Mouse (Mus musculus) forebrain, embryonic 14.5 days (tissue): ENCODE measurements around the gene Bicra. TPM values are rescaled to one million over a fixed set of nuclear protein-coding genes. Genes with fewer than 3 reads are reported as not detected.
A peak's percentile ranks its signal among the peaks of the same experiment; 100 is the strongest.

Source experiments
- ATAC-seq: fragments of 200-750 bp; cut with Nextera tagmentation; 2 replicates; pipeline ENCODE4 v1.8.0; 2017; ENCODE audit warnings: mild to moderate bottlenecking, moderate library complexity
- DNase-seq: peaks from one replicate; pipeline ENCODE4 v3.0.0-alpha.2; 2015; ENCODE audit warnings: low spot score
- H3K27ac ChIP-seq: fragments of 300-500 bp; sonication (generic); 2 replicates; pipeline ENCODE4 v1.5.1; 2014; ENCODE audit warnings: low read depth, mild to moderate bottlenecking, control low read depth, low read length, moderate library complexity
- H3K27me3 ChIP-seq: fragments of 300-500 bp; sonication (generic); replicated peaks from 2 replicates; pipeline ENCODE4 v1.6.1; 2014; ENCODE audit warnings: low read length, control low read depth, mixed read lengths; ENCODE audit not compliant: control insufficient read depth, insufficient read depth
- H3K36me3 ChIP-seq: fragments of 300-500 bp; sonication (generic); 2 replicates; pipeline ENCODE4 v1.6.1; 2014; ENCODE audit warnings: low read length, control low read depth; ENCODE audit not compliant: control insufficient read depth, insufficient read depth
- H3K4me1 ChIP-seq: fragments of 300-500 bp; sonication (generic); 2 replicates; pipeline ENCODE4 v1.6.1; 2014; ENCODE audit warnings: antibody characterized with exemption, low read length, control low read depth; ENCODE audit not compliant: control insufficient read depth, insufficient read depth
- H3K4me2 ChIP-seq: fragments of 300-500 bp; sonication (generic); 2 replicates; pipeline ENCODE4 v1.6.1; 2014; ENCODE audit warnings: mild to moderate bottlenecking, control low read depth, low read length
- H3K4me3 ChIP-seq: fragments of 300-500 bp; sonication (generic); 2 replicates; pipeline ENCODE4 v1.5.1; 2014; ENCODE audit warnings: low read depth, low read length, control low read depth
- H3K9ac ChIP-seq: fragments of 300-500 bp; sonication (generic); 2 replicates; pipeline ENCODE4 v1.6.1; 2014; ENCODE audit warnings: mild to moderate bottlenecking, low read length, control low read depth, moderate library complexity
- H3K9me3 ChIP-seq: fragments of 300-500 bp; sonication (generic); replicated peaks from 2 replicates; pipeline ENCODE4 v1.6.1; 2016; ENCODE audit warnings: low read length, control low read depth, mixed read lengths; ENCODE audit not compliant: control insufficient read depth
- WGBS: fragments of 180-500 bp; shearing (Covaris S2); extraction: QIAGEN DNeasy Blood & Tissue Kit; methylation state at CpG from one replicate; pipeline ENCODE4 v1.1.7; 2014; 5-methylcytosine and 5-hydroxymethylcytosine counted together
- polyA plus RNA-seq: library from polyadenylated mRNA; unstranded; fragments of >200 nt; fragmentation: Nextera tagmentation; extraction: Ambion mirVana; gene quantifications from 2 replicates; pipeline ENCODE4 v1.2.1, GENCODE M21; 2014

The Bicra gene
- polyA plus RNA-seq, 1 experiment from 2014 or later = 4.3 TPM

DNA sequence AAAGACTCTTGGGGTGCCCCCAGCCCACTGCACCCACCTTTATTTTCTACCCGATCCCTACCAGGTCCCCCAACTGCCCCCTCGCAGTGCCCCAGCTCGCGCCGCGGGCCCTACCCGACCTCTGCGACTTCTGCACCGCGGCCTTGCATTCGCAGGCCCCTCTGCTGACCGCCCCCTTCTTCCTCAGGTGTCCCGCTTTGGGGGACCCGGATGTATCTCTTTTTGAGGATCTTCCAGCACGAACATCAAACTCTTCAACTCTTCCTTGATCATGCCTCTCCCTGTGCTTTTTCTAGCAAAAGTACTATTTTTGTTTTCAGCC, 14.3 kb upstream of the Bicra start:
- no peak overlapping the region for H3K4me2 ChIP-seq
- no peak overlapping the region for H3K9ac ChIP-seq
- no peak for ATAC-seq
- no peaks in the 10 kb centered on the region; the same call in 1 of the 2 replicates for H3K9me3 ChIP-seq
- no peak overlapping the region for H3K4me3 ChIP-seq
- 76% methylated on average over 15 of the region's 15 CpGs for WGBS
- peaks cover 7% of the 10 kb centered on the region for H3K27me3 ChIP-seq
- DNase-seq = no peak
- no peaks in the 10 kb centered on the region for H3K36me3 ChIP-seq
- H3K27ac ChIP-seq = no peak overlapping the region
- H3K4me1 ChIP-seq = no peaks in the 10 kb centered on the region

DNA sequence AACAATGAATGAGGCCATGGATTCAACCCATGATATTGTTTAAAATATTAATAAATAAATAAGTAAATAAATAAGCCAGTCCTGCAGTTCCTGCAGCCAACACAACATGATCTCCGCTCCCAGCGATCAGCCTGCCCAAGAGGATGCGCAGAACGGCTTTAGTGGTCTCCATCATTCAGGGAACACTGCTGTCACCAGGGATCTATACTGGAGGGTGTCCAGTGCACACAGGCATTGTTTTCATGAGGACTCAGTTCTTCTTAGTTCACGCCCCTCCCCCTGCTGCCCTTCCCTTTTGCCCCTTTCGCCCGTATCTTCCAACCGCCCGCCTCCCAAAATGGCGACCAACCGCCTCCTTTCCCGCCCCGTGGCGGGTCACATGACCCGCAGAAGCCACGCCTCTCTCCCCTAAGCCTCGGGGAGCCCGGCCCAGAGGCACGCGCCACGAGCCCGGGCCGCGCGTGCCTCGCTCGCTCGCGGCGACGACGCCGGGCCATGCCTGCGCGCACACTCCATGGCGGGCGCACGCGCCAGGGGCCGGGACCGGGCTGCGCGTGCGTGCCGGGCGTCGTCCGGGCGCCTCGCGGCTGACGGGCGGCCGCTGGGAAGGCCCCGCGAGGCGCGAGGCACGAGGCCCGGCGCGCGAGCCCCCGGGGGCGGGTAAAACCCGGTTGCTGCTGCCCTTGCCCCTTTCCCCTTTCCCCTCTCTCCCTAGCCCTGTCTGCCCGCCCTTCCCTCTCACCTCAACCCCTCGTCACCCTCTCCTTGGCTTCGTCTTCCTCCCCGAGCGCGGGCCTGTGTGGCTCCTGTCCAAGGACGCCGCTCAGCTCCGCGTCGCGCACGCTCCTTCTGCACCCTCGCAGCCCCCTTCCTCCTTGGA, 13.7 kb upstream of the Bicra start, which contains the start of gene Zfp541:
TSS of gene Zfp541 (plus strand) at position 596 of the 880 bp plus-strand sequence.
- 0 out of 2 replicates have a peak, but pooled peaks have one; percentile 34 for ATAC-seq
- Histone ChIP-seq H3K4me3 (no peak within 1 kb of the TSS), H3K4me2 (peak within 1 kb of the TSS; percentile 26; the same call in 1 of the 2 replicates)

GRCm38 (mm10) chr7:16057136-16057534, 9.4 kb upstream of the Bicra start:
- no peak overlapping the region for H3K9ac ChIP-seq
- WGBS = 78% methylated on average over 2 of the region's 2 CpGs
- peaks cover 4% of the 10 kb centered on the region for H3K27me3 ChIP-seq
- no peaks in the 10 kb centered on the region; the same call in 1 of the 2 replicates for H3K9me3 ChIP-seq
- H3K4me1 ChIP-seq = peaks cover 5% of the 10 kb centered on the region; the same call in 1 of the 2 replicates
- DNase-seq (no peak), ATAC-seq (no peak)
- H3K4me2 ChIP-seq = no peak overlapping the region
- no peak overlapping the region for H3K4me3 ChIP-seq
- H3K36me3 ChIP-seq = no peaks in the 10 kb centered on the region
- no peak overlapping the region for H3K27ac ChIP-seq

More for the DNA sequence above, 13.7 kb upstream of the Bicra start, which contains the start of gene Zfp541:
- Histone ChIP-seq H3K9me3 (no peaks in the 10 kb centered on the region; the same call in 1 of the 2 replicates), H3K27me3 (peaks cover 7% of the 10 kb centered on the region), H3K27ac (no peak within 1 kb of the TSS), H3K4me1 (no peaks in the 10 kb centered on the region), H3K36me3 (no peaks in the 10 kb centered on the region), H3K9ac (no peak within 1 kb of the TSS)
- DNase-seq = no peak
- WGBS = 54% methylated on average over 79 of the region's 80 CpGs

DNA sequence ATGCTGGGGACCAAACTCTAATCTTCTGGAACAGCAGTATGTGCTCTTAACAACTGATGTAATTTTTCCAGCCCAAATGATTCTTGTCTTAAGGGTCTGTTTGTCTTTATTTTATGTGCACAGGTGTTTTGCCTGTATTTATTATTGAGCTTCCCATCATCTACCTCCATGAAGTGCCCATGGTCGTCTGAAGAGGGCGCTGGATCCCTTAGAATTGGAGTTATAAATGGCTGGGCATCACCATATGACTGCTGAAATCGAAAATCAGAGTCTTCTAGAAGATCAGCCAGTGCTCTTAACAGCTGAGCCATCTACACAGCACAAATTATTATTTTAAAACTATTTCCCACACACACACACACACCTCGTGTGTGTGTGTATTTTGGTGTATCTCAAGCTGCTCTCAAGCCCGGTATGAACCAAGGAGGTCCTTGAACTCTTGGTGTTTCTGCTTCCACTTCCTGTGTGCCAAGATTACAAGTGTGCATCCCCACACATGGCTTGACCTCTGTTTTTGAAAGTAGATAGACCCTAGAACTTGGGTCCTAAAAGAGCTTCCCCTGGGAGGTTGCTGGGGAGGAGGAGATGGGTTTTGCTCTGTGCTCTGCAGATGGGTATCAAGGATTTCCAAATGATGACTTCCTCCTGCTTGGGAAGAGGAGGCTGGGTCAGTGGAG, 8.9 kb upstream of the Bicra start:
- H3K36me3 ChIP-seq = no peaks in the 10 kb centered on the region
- no peak overlapping the region for H3K4me3 ChIP-seq
- peaks cover 4% of the 10 kb centered on the region for H3K27me3 ChIP-seq
- peaks cover 7% of the 10 kb centered on the region; the same call in 1 of the 2 replicates for H3K4me1 ChIP-seq
- H3K9me3 ChIP-seq = no peaks in the 10 kb centered on the region
- no peak overlapping the region for H3K9ac ChIP-seq
- no peak overlapping the region for H3K27ac ChIP-seq
- ATAC-seq (no peak), DNase-seq (peak; percentile 28)
- 29% methylated on average over 5 of the region's 5 CpGs for WGBS
- H3K4me2 ChIP-seq = no peak overlapping the region

- WGBS = 86% methylated on average over 6 of the region's 6 CpGs
- no peak for DNase-seq
- peaks cover 4% of the 10 kb centered on the region for H3K27me3 ChIP-seq
- ATAC-seq = no peak
- H3K4me1 ChIP-seq = peaks cover 7% of the 10 kb centered on the region; the same call in 1 of the 2 replicates
- no peaks in the 10 kb centered on the region for H3K9me3 ChIP-seq
- no peak overlapping the region for H3K9ac ChIP-seq
- H3K36me3 ChIP-seq = no peaks in the 10 kb centered on the region
- no peak overlapping the region for H3K4me2 ChIP-seq
- no peak overlapping the region for H3K27ac ChIP-seq
- no peak overlapping the region for H3K4me3 ChIP-seq
These were observed 7.9 kb upstream of the Bicra start for GRCm38 (mm10) chr7:16055665-16056064.

- 66% methylated on average over 4 of the region's 4 CpGs for WGBS
- Histone ChIP-seq H3K4me3 (no peak overlapping the region), H3K27ac (no peak overlapping the region), H3K36me3 (no peaks in the 10 kb centered on the region), H3K9me3 (no peaks in the 10 kb centered on the region), H3K9ac (no peak overlapping the region), H3K4me2 (no peak overlapping the region), H3K4me1 (peaks cover 8% of the 10 kb centered on the region; the same call in 1 of the 2 replicates), H3K27me3 (peaks cover 4% of the 10 kb centered on the region; the same call in 1 of the 2 replicates)
- DNase-seq = no peak
- ATAC-seq = no peak
These were observed 7.2 kb upstream of the Bicra start for GRCm38 (mm10) chr7:16054966-16055365.

DNA sequence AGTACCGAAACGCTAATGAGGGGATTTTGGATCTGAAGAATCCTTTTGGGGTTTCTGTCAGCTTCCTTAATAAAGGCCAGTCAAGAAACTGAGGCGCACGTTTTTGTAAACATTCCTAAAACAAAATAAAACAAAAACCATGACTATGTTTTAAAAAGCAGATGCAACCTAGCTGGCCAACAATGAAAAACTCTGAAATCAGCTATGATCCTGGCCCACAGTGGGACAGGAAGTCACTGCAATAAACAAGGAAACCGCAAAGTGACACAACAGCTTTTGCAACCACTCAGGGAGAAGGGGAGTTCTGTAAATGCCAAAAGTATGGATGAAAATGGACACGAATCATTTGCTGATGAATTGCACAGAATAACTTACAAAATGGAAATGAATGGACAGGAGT, 5.4 kb upstream of the Bicra start:
- Histone ChIP-seq H3K27ac (no peak overlapping the region), H3K9me3 (no peaks in the 10 kb centered on the region), H3K4me3 (peak overlapping the region; percentile 44), H3K4me2 (peak overlapping the region; percentile 64), H3K36me3 (no peaks in the 10 kb centered on the region), H3K9ac (0 out of 2 replicates have a peak overlapping the region, but pooled peaks have one; percentile 41), H3K4me1 (peaks cover 18% of the 10 kb centered on the region), H3K27me3 (no peaks in the 10 kb centered on the region)
- DNase-seq (no peak), ATAC-seq (no peak)
- 16% methylated on average over 6 of the region's 6 CpGs for WGBS

- DNase-seq (peak; percentile 99), ATAC-seq (peak; percentile 84)
- Histone ChIP-seq H3K36me3 (no peaks in the 10 kb centered on the region), H3K9me3 (no peaks in the 10 kb centered on the region), H3K4me2 (peak overlapping the region; percentile 64), H3K9ac (peak overlapping the region; percentile 56), H3K27ac (no peak overlapping the region; the same call in 1 of the 2 replicates), H3K4me1 (peaks cover 18% of the 10 kb centered on the region), H3K4me3 (peak overlapping the region; percentile 44), H3K27me3 (no peaks in the 10 kb centered on the region)
- WGBS = under 1% methylated on average over 24 of the region's 24 CpGs
These were observed 5.0 kb upstream of the Bicra start for GRCm38 (mm10) chr7:16052684-16053083.
